Mouse (Mus musculus) testis, adult 2 months (tissue): ENCODE measurements around the gene Hrh2.

Experiments
- CTCF ChIP-seq: fragments of 200-500 bp; IDR thresholded peaks from 2 replicates; pipeline ENCODE4 v1.5.1; 2012; ENCODE audit warnings: low read depth, mild to moderate bottlenecking, inconsistent platforms, low read length, moderate library complexity; ENCODE audit not compliant: control insufficient read depth, insufficient read depth, insufficient replicate concordance
- POLR2A ChIP-seq: fragments of 200-500 bp; IDR thresholded peaks from 2 replicates; pipeline ENCODE4 v1.6.1; 2012; ENCODE audit warnings: low read depth, mild to moderate bottlenecking, inconsistent platforms, low read length, moderate library complexity; ENCODE audit not compliant: control insufficient read depth

DNA sequence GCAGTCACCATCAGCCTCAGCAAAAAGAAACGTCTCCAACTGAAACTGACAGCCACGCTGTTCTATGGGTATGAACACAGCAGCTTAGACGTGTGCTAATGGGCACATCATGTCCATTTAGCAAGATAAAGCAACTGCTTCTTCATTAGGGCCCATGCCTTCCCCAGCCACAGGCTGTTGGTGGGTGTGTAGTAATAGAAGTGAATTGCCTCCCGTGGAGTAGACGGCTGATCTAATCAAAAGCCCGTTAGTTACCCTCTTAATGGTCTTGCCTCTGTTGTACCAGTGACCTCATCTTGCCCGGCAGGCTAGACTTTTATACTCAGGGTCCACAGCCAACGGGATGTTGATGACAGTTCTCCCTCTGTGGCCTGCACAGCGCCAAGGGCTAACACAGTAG lies 7.1 kb downstream of the Hrh2 start:
- TF ChIP-seq POLR2A = no peak
- no peak for TF ChIP-seq CTCF
